Mouse (Mus musculus) lung, postnatal 4 days (tissue): ENCODE measurements at regions not wholly inside any gene's neighbourhood (a gene's known extent, or its start where the extent isn't known, plus 50 kb on each side); places are given as distances from the start of the nearest gene placed in this dataset.
"Not testable (repeated sequence)": the region's sequence is repeated elsewhere in the genome, so short reads cannot be mapped to it uniquely, and the experiment has no call there.

Source experiments
- DNase-seq, 2 experiments: peaks; one replicate each; pipeline ENCODE4 v3.0.0; 2021

- DNase-seq: not testable (repeated sequence)
Measured at GRCm38 (mm10) chr13:68451521-68451920, 130.4 kb downstream of the Mtrr start.

DNA sequence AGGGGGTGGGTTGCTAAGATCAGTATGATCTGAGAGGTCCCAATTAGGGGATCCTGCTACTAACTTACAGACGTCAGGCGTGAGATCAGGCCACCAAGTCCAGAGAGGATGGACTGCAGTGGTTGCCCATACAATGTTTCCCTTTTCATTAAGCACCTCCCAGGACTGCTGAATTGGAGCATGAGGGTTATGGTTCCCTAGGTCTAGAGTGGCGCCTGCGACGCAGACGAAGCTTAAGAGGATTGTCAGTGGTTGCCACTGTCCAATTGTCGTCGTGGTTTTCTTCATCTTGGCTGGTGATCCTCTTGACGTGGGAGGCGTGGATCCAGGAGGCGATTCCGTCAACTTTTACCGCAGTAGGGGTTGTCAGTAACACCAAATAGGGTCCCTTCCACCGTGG, 137.6 kb downstream of the Mtrr start:
- peak; percentile 11 to 27 for DNase-seq
